Mouse (Mus musculus) kidney, embryonic 14.5 days (tissue): ENCODE results near the gene Cartpt. TPM values are rescaled to one million over a fixed set of nuclear protein-coding genes. Genes with fewer than 3 reads are reported as not detected.
"Not testable (repeated sequence)": the region's sequence is repeated elsewhere in the genome, so short reads cannot be mapped to it uniquely, and the experiment has no call there.

Experiments used
- ATAC-seq: fragments of 200-750 bp; cut with Nextera tagmentation; 2 replicates; pipeline ENCODE4 v1.8.0; 2017; ENCODE audit warnings: moderate number of reproducible peaks, mild to moderate bottlenecking, moderate TSS enrichment, moderate library complexity; ENCODE audit not compliant: low FRiP score, low TSS enrichment
- H3K27ac ChIP-seq: fragments of 300-500 bp; sonication (generic); 2 replicates; pipeline ENCODE4 v1.5.1; 2014; ENCODE audit warnings: low read depth, mild to moderate bottlenecking, low read length, moderate library complexity, mixed read lengths
- H3K27me3 ChIP-seq: fragments of 300-500 bp; sonication (generic); 2 replicates; pipeline ENCODE4 v1.6.1; 2014; ENCODE audit warnings: mild to moderate bottlenecking, low read length; ENCODE audit not compliant: control insufficient read depth, insufficient read depth
- H3K36me3 ChIP-seq: fragments of 300-500 bp; sonication (generic); 2 replicates; pipeline ENCODE4 v1.6.1; 2014; ENCODE audit warnings: low read length, mixed read lengths; ENCODE audit not compliant: control insufficient read depth, insufficient read depth
- H3K4me1 ChIP-seq: fragments of 300-500 bp; sonication (generic); 2 replicates; pipeline ENCODE4 v1.6.1; 2014; ENCODE audit warnings: low read length, mixed read lengths; ENCODE audit not compliant: control insufficient read depth, insufficient read depth
- H3K4me2 ChIP-seq: fragments of 300-500 bp; sonication (generic); replicated peaks from 2 replicates; pipeline ENCODE4 v1.6.1; 2014; ENCODE audit warnings: low read depth, mild to moderate bottlenecking, low read length
- H3K4me3 ChIP-seq: fragments of 300-500 bp; sonication (generic); 2 replicates; pipeline ENCODE4 v1.5.1; 2014; ENCODE audit warnings: mild to moderate bottlenecking, low read length
- H3K9ac ChIP-seq: fragments of 300-500 bp; sonication (generic); 2 replicates; pipeline ENCODE4 v1.6.1; 2014; ENCODE audit warnings: low read depth, mild to moderate bottlenecking, low read length, moderate library complexity
- H3K9me3 ChIP-seq: fragments of 300-500 bp; sonication (generic); 2 replicates; pipeline ENCODE4 v1.6.1; 2016; ENCODE audit warnings: low read length; ENCODE audit not compliant: control insufficient read depth
- WGBS: fragments of 180-500 bp; shearing (Covaris S2); extraction: QIAGEN DNeasy Blood & Tissue Kit; methylation state at CpG from one replicate; pipeline ENCODE4 v1.1.7; 2014; 5-methylcytosine and 5-hydroxymethylcytosine counted together
- polyA plus RNA-seq: library from polyadenylated mRNA; unstranded; fragments of >200 nt; fragmentation: Nextera tagmentation; extraction: Ambion mirVana; gene quantifications from 2 replicates; pipeline ENCODE4 v1.2.1, GENCODE M21; 2014

Gene Cartpt
- polyA plus RNA-seq, 1 experiment from 2014 or later, result 0.27 TPM

GRCm38 (mm10) chr13:99868438-99868837 is 32.5 kb downstream of the Cartpt start:
- Histone ChIP-seq H3K4me3 (no peak overlapping the region), H3K36me3 (no peaks in the 10 kb centered on the region), H3K4me1 (no peaks in the 10 kb centered on the region), H3K4me2 (no peak overlapping the region), H3K9me3 (peaks cover 5% of the 10 kb centered on the region; the same call in 1 of the 2 replicates), H3K9ac (no peak overlapping the region), H3K27ac (no peak overlapping the region), H3K27me3 (no peaks in the 10 kb centered on the region)
- ATAC-seq, result no peak
- WGBS, result 91% methylated on average over 6 of the region's 6 CpGs

- Histone ChIP-seq H3K27me3 (no peaks in the 10 kb centered on the region), H3K4me1 (no peaks in the 10 kb centered on the region), H3K27ac (no peak overlapping the region), H3K4me3 (no peak overlapping the region), H3K36me3 (no peaks in the 10 kb centered on the region), H3K4me2 (no peak overlapping the region), H3K9ac (no peak overlapping the region), H3K9me3 (peaks cover 5% of the 10 kb centered on the region; the same call in 1 of the 2 replicates)
- WGBS, result 89% methylated on average over 5 of the region's 5 CpGs
- no peak for ATAC-seq
Measured at GRCm38 (mm10) chr13:99864331-99864730, 36.6 kb downstream of the Cartpt start.

- H3K27me3 ChIP-seq, result no peaks in the 10 kb centered on the region
- no peak for ATAC-seq
- WGBS, result 94% methylated on average over 3 of the region's 3 CpGs
- no peaks in the 10 kb centered on the region for H3K9me3 ChIP-seq
- H3K4me2 ChIP-seq, result no peak overlapping the region
- no peak overlapping the region for H3K27ac ChIP-seq
- no peak overlapping the region for H3K4me3 ChIP-seq
- H3K4me1 ChIP-seq, result no peaks in the 10 kb centered on the region
- no peak overlapping the region for H3K9ac ChIP-seq
- no peaks in the 10 kb centered on the region for H3K36me3 ChIP-seq
Measured at GRCm38 (mm10) chr13:99860670-99861069, 40.2 kb downstream of the Cartpt start.

DNA sequence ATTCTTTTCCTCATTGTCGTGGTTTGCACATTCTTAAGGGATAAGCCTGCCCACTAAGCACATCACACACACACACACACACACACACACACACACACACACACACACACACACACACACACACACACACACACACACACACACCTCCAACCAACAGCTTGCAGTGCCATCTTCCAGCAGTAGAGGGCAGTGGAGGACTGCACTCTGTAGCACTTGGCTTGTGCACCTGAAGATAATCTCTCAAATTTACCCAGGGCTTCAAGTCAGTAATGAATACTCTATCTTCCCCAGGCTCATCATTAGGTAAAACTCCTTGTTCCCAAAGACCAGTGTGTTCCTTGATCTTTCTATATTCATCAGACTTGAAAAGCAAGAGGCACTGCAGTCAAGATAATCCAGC is 41.8 kb downstream of the Cartpt start:
- Histone ChIP-seq H3K4me1 (no peaks in the 10 kb centered on the region), H3K9me3 (no peaks in the 10 kb centered on the region), H3K36me3 (no peaks in the 10 kb centered on the region), H3K4me3 (no peak overlapping the region), H3K27ac (no peak overlapping the region), H3K27me3 (no peaks in the 10 kb centered on the region), H3K4me2 (no peak overlapping the region), H3K9ac (no peak overlapping the region)
- WGBS, result 12% methylated on average over 1 of the region's 1 CpGs
- ATAC-seq, result no peak

DNA sequence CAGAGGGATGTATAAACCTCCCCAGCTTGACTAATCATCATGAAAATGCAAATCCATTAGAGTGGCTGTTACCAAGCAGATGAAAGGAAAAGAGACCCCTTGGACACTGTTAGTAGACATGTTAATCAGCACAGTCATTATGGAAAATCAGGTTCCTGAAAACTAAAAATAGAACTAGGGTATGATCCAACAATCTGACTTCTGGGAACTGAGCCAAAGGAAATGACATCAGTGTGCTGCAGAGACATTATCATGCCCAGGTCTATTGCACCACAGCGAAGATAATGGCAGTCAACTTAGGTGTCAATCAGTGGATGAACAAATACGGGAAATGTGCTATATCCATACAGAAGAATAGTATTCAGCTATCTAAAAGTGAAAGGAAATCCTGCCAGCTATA is 43.0 kb downstream of the Cartpt start:
- no peak for ATAC-seq
- Histone ChIP-seq H3K9ac (no peak overlapping the region), H3K9me3 (no peaks in the 10 kb centered on the region), H3K4me2 (no peak overlapping the region), H3K27me3 (no peaks in the 10 kb centered on the region), H3K27ac (no peak overlapping the region), H3K4me3 (no peak overlapping the region), H3K36me3 (no peaks in the 10 kb centered on the region), H3K4me1 (no peaks in the 10 kb centered on the region)
- WGBS, result 74% methylated on average over 2 of the region's 2 CpGs

DNA sequence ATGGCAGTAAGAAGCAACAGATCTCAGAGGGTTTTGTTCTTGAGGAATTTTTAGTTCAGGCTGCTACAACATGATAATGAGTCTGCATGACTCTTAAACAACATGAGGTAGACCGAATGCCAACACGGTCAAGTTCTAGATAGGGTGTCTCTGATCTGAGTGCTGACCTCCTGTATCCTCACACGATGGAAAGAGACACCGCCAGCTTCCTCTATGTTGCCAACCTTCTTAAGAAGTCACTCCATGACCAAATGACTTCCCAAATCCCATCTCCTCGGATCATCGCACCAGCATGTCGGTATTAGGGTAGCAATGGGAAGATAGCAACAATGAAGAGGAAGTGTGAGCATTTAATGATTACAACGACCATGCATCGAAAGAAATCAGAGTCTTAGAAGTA is 43.6 kb downstream of the Cartpt start:
- H3K4me2 ChIP-seq, result no peak overlapping the region
- H3K27me3 ChIP-seq, result no peaks in the 10 kb centered on the region
- H3K9me3 ChIP-seq, result no peaks in the 10 kb centered on the region
- H3K27ac ChIP-seq, result no peak overlapping the region
- no peak overlapping the region; the same call in 1 of the 2 replicates for H3K9ac ChIP-seq
- WGBS, result 85% methylated on average over 9 of the region's 9 CpGs
- no peaks in the 10 kb centered on the region for H3K4me1 ChIP-seq
- ATAC-seq, result no peak
- no peaks in the 10 kb centered on the region for H3K36me3 ChIP-seq
- H3K4me3 ChIP-seq, result no peak overlapping the region

GRCm38 (mm10) chr13:99855229-99855628 is 45.7 kb downstream of the Cartpt start:
- Histone ChIP-seq H3K4me1 (no peaks in the 10 kb centered on the region), H3K9me3 (no peaks in the 10 kb centered on the region), H3K36me3 (no peaks in the 10 kb centered on the region), H3K9ac (no peak overlapping the region), H3K27me3 (no peaks in the 10 kb centered on the region), H3K4me3 (no peak overlapping the region), H3K27ac (no peak overlapping the region), H3K4me2 (no peak overlapping the region)
- no peak for ATAC-seq
- WGBS, result 86% methylated on average over 5 of the region's 5 CpGs

- Histone ChIP-seq H3K9ac (no peak overlapping the region), H3K27ac (no peak overlapping the region), H3K36me3 (no peaks in the 10 kb centered on the region), H3K4me1 (no peaks in the 10 kb centered on the region), H3K4me3 (no peak overlapping the region), H3K27me3 (no peaks in the 10 kb centered on the region), H3K4me2 (no peak overlapping the region), H3K9me3 (no peaks in the 10 kb centered on the region)
- ATAC-seq, result no peak
- WGBS, result 73% methylated on average over 2 of the region's 2 CpGs
Measured at GRCm38 (mm10) chr13:99853131-99853530, 47.8 kb downstream of the Cartpt start.

- not testable (repeated sequence) for H3K27ac ChIP-seq, H3K4me1 ChIP-seq, H3K9me3 ChIP-seq, H3K4me2 ChIP-seq, H3K9ac ChIP-seq, H3K36me3 ChIP-seq, H3K4me3 ChIP-seq, H3K27me3 ChIP-seq, ATAC-seq
- WGBS, result 57% methylated on average over 3 of the region's 3 CpGs
Measured at GRCm38 (mm10) chr13:99852416-99852815, 48.5 kb downstream of the Cartpt start.
